Mouse (Mus musculus): ENCODE measurements around the gene Ano10.

GRCm38 (mm10) chr9:122243297-122243696 is 50.9 kb downstream of the Ano10 start:
- TF ChIP-seq CTCF (IDR thresholded peaks at IDR 0.05; ENCODE audit: extremely low read depth, insufficient read length, insufficient replicate concordance, low read depth, low read length) (no peak), POLR2A (IDR thresholded peaks at IDR 0.05; ENCODE audit: low read depth, low read length) (no peak)

All from small intestine, adult 2 months (tissue).